Mouse (Mus musculus): ENCODE results near the gene Adamts10. TPM values are rescaled to one million over a fixed set of nuclear protein-coding genes. Genes with fewer than 3 reads are reported as not detected.

Adamts10 gene
- polyA plus RNA-seq, 1 experiment from 2014 or later = 153 TPM

GRCm38 (mm10) chr17:33566182-33566581 is 42.2 kb downstream of the Adamts10 start:
- Histone ChIP-seq H3K9ac (ENCODE audit: low read length) (no peak overlapping the region), H3K36me3 (ENCODE audit: control insufficient read depth, insufficient read depth, low read length) (no peaks in the 10 kb centered on the region), H3K27ac (ENCODE audit: low read length) (no peak overlapping the region), H3K4me1 (replicated peaks; ENCODE audit: control insufficient read depth, insufficient read depth, low read length) (no peaks in the 10 kb centered on the region), H3K4me3 (ENCODE audit: low read length) (no peak overlapping the region), H3K27me3 (ENCODE audit: control insufficient read depth, insufficient read depth, low read depth, low read length) (no peaks in the 10 kb centered on the region), H3K9me3 (ENCODE audit: control insufficient read depth, low read length) (no peaks in the 10 kb centered on the region), H3K4me2 (ENCODE audit: low read depth, low read length) (no peak overlapping the region)
- ATAC-seq (ENCODE audit: low read depth) = no peak
- WGBS = 63% methylated on average over 2 of the region's 2 CpGs

GRCm38 (mm10) chr17:33584061-33584460 is 60.1 kb downstream of the Adamts10 start:
- no peaks in the 10 kb centered on the region for H3K36me3 ChIP-seq (ENCODE audit: control insufficient read depth, insufficient read depth, low read length)
- WGBS = 73% methylated on average over 4 of the region's 4 CpGs
- H3K9me3 ChIP-seq (ENCODE audit: control insufficient read depth, low read length) = no peaks in the 10 kb centered on the region
- H3K9ac ChIP-seq (ENCODE audit: low read length) = no peak overlapping the region
- ATAC-seq (ENCODE audit: low read depth) = no peak
- no peak overlapping the region for H3K27ac ChIP-seq (ENCODE audit: low read length)
- H3K4me2 ChIP-seq (ENCODE audit: low read depth, low read length) = no peak overlapping the region
- H3K4me1 ChIP-seq (replicated peaks; ENCODE audit: control insufficient read depth, insufficient read depth, low read length) = no peaks in the 10 kb centered on the region
- no peak overlapping the region for H3K4me3 ChIP-seq (ENCODE audit: low read length)
- H3K27me3 ChIP-seq (ENCODE audit: control insufficient read depth, insufficient read depth, low read depth, low read length) = no peaks in the 10 kb centered on the region

GRCm38 (mm10) chr17:33586011-33586410 is 62.0 kb downstream of the Adamts10 start:
- Histone ChIP-seq H3K4me1 (replicated peaks; ENCODE audit: control insufficient read depth, insufficient read depth, low read length) (no peaks in the 10 kb centered on the region), H3K36me3 (ENCODE audit: control insufficient read depth, insufficient read depth, low read length) (no peaks in the 10 kb centered on the region), H3K27me3 (ENCODE audit: control insufficient read depth, insufficient read depth, low read depth, low read length) (no peaks in the 10 kb centered on the region), H3K9me3 (ENCODE audit: control insufficient read depth, low read length) (no peaks in the 10 kb centered on the region), H3K4me2 (ENCODE audit: low read depth, low read length) (no peak overlapping the region), H3K4me3 (ENCODE audit: low read length) (no peak overlapping the region), H3K27ac (ENCODE audit: low read length) (no peak overlapping the region), H3K9ac (ENCODE audit: low read length) (no peak overlapping the region)
- ATAC-seq (ENCODE audit: low read depth) = no peak
- WGBS = 66% methylated on average over 17 of the region's 17 CpGs

- ATAC-seq (ENCODE audit: low read depth) = no peak
- Histone ChIP-seq H3K4me2 (ENCODE audit: low read depth, low read length) (no peak overlapping the region), H3K4me3 (ENCODE audit: low read length) (no peak overlapping the region), H3K9me3 (ENCODE audit: control insufficient read depth, low read length) (peaks cover 9% of the 10 kb centered on the region), H3K27me3 (ENCODE audit: control insufficient read depth, insufficient read depth, low read depth, low read length) (no peaks in the 10 kb centered on the region), H3K36me3 (ENCODE audit: control insufficient read depth, insufficient read depth, low read length) (no peaks in the 10 kb centered on the region), H3K9ac (ENCODE audit: low read length) (no peak overlapping the region), H3K4me1 (replicated peaks; ENCODE audit: control insufficient read depth, insufficient read depth, low read length) (no peaks in the 10 kb centered on the region), H3K27ac (ENCODE audit: low read length) (no peak overlapping the region)
Observed at GRCm38 (mm10) chr17:33597271-33597670, 73.3 kb downstream of the Adamts10 start.

- no peak for ATAC-seq (ENCODE audit: low read depth)
- 84% methylated on average over 5 of the region's 5 CpGs for WGBS
- Histone ChIP-seq H3K27me3 (ENCODE audit: control insufficient read depth, insufficient read depth, low read depth, low read length) (no peaks in the 10 kb centered on the region), H3K36me3 (ENCODE audit: control insufficient read depth, insufficient read depth, low read length) (no peaks in the 10 kb centered on the region), H3K9me3 (ENCODE audit: control insufficient read depth, low read length) (peaks cover 9% of the 10 kb centered on the region), H3K9ac (ENCODE audit: low read length) (no peak overlapping the region), H3K27ac (ENCODE audit: low read length) (no peak overlapping the region), H3K4me3 (ENCODE audit: low read length) (no peak overlapping the region), H3K4me1 (replicated peaks; ENCODE audit: control insufficient read depth, insufficient read depth, low read length) (no peaks in the 10 kb centered on the region), H3K4me2 (ENCODE audit: low read depth, low read length) (no peak overlapping the region)
Observed at GRCm38 (mm10) chr17:33598506-33598905, 74.5 kb downstream of the Adamts10 start.

- no peaks in the 10 kb centered on the region for H3K4me1 ChIP-seq (replicated peaks; ENCODE audit: control insufficient read depth, insufficient read depth, low read length)
- no peak overlapping the region for H3K4me2 ChIP-seq (ENCODE audit: low read depth, low read length)
- 80% methylated on average over 8 of the region's 8 CpGs for WGBS
- H3K27ac ChIP-seq (ENCODE audit: low read length) = no peak overlapping the region
- H3K4me3 ChIP-seq (ENCODE audit: low read length) = no peak overlapping the region
- H3K9ac ChIP-seq (ENCODE audit: low read length) = no peak overlapping the region
- H3K9me3 ChIP-seq (ENCODE audit: control insufficient read depth, low read length) = peaks cover 9% of the 10 kb centered on the region
- ATAC-seq (ENCODE audit: low read depth) = no peak
- no peaks in the 10 kb centered on the region for H3K27me3 ChIP-seq (ENCODE audit: control insufficient read depth, insufficient read depth, low read depth, low read length)
- no peaks in the 10 kb centered on the region for H3K36me3 ChIP-seq (ENCODE audit: control insufficient read depth, insufficient read depth, low read length)
Observed at GRCm38 (mm10) chr17:33599836-33600475, 76.0 kb downstream of the Adamts10 start.

GRCm38 (mm10) chr17:33600831-33601230 is 76.8 kb downstream of the Adamts10 start:
- Histone ChIP-seq H3K9me3 (ENCODE audit: control insufficient read depth, low read length) (peaks cover 9% of the 10 kb centered on the region), H3K4me1 (replicated peaks; ENCODE audit: control insufficient read depth, insufficient read depth, low read length) (no peaks in the 10 kb centered on the region), H3K36me3 (ENCODE audit: control insufficient read depth, insufficient read depth, low read length) (no peaks in the 10 kb centered on the region), H3K9ac (ENCODE audit: low read length) (no peak overlapping the region), H3K27me3 (ENCODE audit: control insufficient read depth, insufficient read depth, low read depth, low read length) (no peaks in the 10 kb centered on the region), H3K4me3 (ENCODE audit: low read length) (no peak overlapping the region), H3K4me2 (ENCODE audit: low read depth, low read length) (no peak overlapping the region), H3K27ac (ENCODE audit: low read length) (no peak overlapping the region)
- 65% methylated on average over 3 of the region's 3 CpGs for WGBS
- ATAC-seq (ENCODE audit: low read depth) = no peak

GRCm38 (mm10) chr17:33601947-33602346 is 77.9 kb downstream of the Adamts10 start:
- no peaks in the 10 kb centered on the region for H3K36me3 ChIP-seq (ENCODE audit: control insufficient read depth, insufficient read depth, low read length)
- H3K4me3 ChIP-seq (ENCODE audit: low read length) = no peak overlapping the region
- peaks cover 9% of the 10 kb centered on the region for H3K9me3 ChIP-seq (ENCODE audit: control insufficient read depth, low read length)
- H3K4me2 ChIP-seq (ENCODE audit: low read depth, low read length) = no peak overlapping the region
- no peaks in the 10 kb centered on the region for H3K4me1 ChIP-seq (replicated peaks; ENCODE audit: control insufficient read depth, insufficient read depth, low read length)
- WGBS = 79% methylated on average over 12 of the region's 12 CpGs
- H3K27ac ChIP-seq (ENCODE audit: low read length) = no peak overlapping the region
- no peak for ATAC-seq (ENCODE audit: low read depth)
- H3K27me3 ChIP-seq (ENCODE audit: control insufficient read depth, insufficient read depth, low read depth, low read length) = no peaks in the 10 kb centered on the region
- no peak overlapping the region for H3K9ac ChIP-seq (ENCODE audit: low read length)
